Mouse (Mus musculus) cerebellum, postnatal 14 days (tissue): ENCODE data around the gene Prdx1.
"Not testable (repeated sequence)": the region's sequence is repeated elsewhere in the genome, so short reads cannot be mapped to it uniquely, and the experiment has no call there.

Experiments
- DNase-seq, 2 experiments: peaks; one replicate each; pipeline ENCODE4 v3.0.0; 2021; ENCODE audit warnings: mixed read lengths in 2 of 2

Prdx1 gene

DNA sequence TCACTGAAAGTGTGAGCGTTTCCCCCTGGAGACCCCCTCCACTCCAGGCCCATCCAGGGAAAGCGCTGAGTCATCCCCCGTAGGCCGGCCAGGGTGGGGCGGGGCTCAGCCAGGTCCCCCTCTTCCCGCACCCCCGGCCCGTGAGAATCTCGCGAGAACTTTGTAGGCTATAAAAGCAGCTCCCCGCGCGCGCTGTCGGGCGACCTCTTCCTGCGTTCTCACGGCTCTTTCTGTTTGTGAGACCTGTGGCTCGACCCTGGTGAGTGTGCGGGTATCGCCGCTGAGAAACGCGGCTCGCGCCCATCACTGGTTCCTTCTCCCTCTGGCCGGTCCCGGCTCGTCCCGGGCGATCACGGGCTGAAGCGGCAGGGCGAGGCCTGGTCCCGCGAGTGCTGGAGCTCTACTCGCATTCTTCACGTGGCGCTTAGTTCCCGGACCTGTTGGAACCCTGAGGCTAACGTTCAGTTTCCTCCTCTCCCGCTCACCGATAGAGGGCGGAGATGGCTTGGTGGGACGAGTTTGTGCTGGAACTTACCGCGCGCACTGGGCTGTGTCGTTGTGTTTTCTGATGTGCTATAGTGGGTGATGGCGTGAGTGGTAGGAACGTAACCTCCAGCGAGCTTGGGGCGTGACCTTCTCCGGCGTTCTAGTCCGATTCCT, at the start of gene Prdx1:
Gene Prdx1, plus strand, starts transcription at position 143 of the 660 bp plus-strand sequence.
- peak; percentile 91 to 96 for DNase-seq

GRCm38 (mm10) chr4:116638821-116639220, 46.5 kb upstream of the Prdx1 start:
- no peak for DNase-seq

DNA sequence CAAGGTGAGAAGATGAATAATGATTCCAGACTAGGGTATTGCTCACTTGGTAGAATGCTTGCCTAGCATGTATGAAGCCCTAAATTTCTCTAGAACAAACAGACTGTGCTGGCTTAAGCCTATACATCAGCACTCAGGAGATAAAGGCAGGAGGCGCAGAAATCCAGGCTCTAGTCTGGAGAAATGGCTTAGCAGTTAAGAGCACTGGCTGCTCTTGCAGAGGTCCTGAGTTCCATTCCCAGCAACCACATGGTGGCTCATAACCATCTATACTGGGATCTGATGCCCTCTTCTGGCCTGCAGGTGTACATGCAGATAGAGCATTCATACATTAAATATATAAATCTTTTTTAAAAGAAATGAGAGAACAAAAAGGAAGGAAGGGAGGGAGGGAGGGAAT, 43.3 kb upstream of the Prdx1 start:
- DNase-seq, result no peak

DNA sequence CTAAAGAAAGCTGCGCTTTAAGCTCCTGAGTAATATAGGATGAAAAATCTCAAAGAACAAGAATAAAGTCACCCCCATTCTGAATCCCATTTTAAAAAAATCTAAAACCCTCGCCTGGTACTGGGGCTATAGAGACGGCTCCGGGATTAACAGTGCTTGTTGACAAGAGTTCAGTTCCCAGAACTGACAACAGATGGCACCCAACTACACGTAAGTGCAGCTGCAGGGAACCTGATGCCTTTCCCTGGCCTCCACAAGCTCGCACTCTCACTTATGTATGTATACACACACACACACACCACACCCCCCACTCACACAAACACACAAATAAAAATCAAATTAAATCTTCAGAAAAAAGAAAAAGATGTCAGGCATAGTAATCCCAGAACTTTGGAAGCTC, 41.0 kb upstream of the Prdx1 start:
- peak; percentile 30 to 37 for DNase-seq

DNA sequence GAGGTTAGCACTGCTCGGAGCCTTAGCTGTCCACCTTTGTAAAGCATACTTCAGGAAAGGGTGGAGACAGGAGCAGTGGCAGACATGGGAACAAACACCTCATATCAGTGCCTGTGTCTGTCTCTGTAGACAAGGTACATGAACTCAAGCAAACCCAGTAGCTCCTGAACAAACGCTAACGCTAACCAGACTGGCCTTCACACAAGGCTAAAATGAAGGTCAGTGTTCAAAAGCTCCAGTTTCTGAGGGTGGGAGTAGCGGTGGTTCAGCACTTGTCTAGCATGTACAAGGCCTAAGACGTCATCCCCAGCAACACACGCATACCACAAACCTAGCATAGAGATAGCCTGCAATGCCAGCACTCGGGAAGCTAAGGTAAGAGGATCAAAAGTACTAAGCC, 39.7 kb upstream of the Prdx1 start:
- DNase-seq, result no peak

DNA sequence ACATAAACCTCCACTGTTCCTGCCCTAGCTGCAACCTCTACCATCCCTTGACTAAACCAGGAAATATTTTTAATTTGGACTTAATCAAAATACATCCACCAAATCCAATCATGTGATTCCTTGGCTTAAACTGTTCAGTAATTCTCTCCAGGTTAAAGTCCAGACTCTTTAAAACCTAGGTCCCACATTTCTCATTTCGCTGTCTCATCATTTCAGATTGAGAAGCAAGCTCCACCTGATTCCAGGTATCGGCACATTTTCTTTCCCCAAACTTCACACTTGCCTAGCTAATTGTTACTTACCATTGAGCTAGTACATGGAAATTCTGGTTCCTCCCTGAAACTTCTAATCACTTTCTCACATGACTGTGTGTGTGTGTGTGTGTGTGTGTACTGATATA, 35.9 kb upstream of the Prdx1 start:
- DNase-seq, result no peak

GRCm38 (mm10) chr4:116650365-116650764, 35.0 kb upstream of the Prdx1 start:
- no peak for DNase-seq

- peak; percentile 88 to 92 for DNase-seq
Measured at GRCm38 (mm10) chr4:116650924-116651796, 34.2 kb upstream of the Prdx1 start, which contains the start of gene Akr1a1. Gene Akr1a1, minus strand, starts transcription at chr4:116651680.

DNA sequence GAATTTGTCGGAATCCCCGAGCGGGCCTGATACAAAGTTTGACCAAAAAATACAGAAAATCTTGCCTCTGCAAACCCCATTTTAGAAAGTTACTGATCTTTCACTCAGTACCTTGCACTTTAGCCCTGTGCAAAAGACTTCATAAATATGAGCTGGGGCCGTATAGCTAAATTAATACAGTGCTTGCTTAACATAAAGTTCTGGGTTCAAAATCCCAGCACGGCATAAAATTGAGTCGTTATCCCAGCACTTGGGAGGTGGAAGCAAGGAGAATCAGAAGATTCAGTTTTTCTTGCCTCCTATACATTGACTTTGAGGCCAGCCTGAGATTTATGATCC, 33.6 kb upstream of the Prdx1 start:
- DNase-seq, result no peak

- peak in 1 of 2 experiments; percentile 22 for DNase-seq
Measured at GRCm38 (mm10) chr4:116653228-116653627, 32.1 kb upstream of the Prdx1 start.

GRCm38 (mm10) chr4:116655100-116655499, 30.2 kb upstream of the Prdx1 start:
- no peak for DNase-seq

DNA sequence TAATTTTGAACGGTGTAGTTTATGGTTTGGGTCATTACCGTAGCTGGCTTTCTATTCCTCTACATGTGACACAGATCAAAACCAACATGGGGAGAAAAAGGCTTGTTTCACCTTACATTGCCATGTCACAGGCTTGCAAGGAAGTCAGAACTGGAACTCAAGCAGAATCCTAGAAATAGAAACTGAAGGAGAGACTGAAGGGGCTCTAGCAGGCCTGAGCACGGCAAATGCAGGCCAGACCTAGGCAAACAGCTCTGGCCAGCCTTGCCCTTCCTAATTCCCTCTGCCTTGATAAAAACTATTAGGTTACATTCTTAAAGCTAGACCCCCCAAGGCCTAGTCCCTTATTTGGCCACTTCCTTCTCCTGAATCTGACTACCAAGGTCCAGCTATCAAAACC, 29.7 kb upstream of the Prdx1 start:
- DNase-seq, result no peak

DNA sequence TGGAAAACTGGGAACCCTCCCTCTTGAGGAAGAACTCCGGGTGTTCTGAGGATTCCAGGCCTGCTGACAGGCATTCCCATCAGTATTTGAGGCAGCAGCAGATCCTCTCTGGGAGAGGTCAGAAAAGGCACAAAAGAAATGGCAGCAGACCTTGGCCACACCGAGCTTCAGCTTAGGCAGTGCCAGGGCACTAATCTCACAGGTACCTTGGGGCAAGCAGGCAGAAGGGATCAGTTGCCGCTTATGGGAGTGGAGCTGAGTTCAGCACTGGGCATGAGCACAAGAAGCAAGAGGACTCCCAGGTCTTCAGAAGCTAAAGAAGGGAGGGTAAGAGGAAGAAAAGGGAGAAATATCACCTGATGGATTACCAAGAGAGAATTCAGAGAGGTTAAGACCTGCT, 27.4 kb upstream of the Prdx1 start:
- DNase-seq, result no peak

DNA sequence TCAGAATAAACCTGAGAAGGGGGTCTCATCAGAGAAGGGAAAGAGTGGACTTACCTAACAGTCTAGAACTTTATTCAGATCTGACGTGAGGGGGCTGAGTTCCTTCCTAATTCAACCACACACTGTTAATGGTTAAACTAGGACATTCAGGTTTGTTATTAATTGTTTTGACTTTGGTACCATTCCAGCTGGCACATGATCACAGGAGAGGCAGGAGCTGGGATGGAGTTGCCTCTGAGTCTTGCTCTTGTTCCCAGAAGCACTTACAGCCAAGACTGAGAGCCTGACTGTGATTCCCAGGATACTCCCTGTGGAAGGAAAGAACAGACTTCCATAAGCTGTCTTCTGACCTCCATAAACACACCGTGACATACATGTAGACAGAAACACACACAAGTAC, 25.9 kb upstream of the Prdx1 start:
- no peak for DNase-seq

GRCm38 (mm10) chr4:116659916-116660315, 25.4 kb upstream of the Prdx1 start:
- DNase-seq, result not testable (repeated sequence)

DNA sequence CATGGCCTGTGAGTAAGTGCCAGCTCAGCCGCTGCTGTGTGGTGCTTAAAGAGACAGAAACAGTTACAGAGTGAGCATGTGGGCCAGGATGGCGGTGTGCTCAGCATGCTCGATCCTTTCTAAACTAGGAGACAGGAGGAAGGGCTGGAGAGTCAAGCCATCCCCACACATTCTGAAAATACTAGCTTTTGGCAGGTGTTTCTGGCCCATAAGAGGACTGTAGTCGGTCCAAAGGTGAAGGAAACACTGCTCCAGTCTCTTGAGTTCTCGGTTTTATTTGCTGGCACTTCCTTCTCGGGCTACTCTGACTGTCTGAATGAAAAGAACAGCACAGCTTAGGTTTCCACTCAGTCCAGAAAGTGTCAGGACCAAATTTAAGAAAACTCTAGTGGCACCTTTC, 24.5 kb upstream of the Prdx1 start:
- DNase-seq, result no peak

GRCm38 (mm10) chr4:116661998-116662397, 23.3 kb upstream of the Prdx1 start:
- no peak for DNase-seq

- no peak for DNase-seq
Measured at GRCm38 (mm10) chr4:116666625-116667024, 18.7 kb upstream of the Prdx1 start.

DNA sequence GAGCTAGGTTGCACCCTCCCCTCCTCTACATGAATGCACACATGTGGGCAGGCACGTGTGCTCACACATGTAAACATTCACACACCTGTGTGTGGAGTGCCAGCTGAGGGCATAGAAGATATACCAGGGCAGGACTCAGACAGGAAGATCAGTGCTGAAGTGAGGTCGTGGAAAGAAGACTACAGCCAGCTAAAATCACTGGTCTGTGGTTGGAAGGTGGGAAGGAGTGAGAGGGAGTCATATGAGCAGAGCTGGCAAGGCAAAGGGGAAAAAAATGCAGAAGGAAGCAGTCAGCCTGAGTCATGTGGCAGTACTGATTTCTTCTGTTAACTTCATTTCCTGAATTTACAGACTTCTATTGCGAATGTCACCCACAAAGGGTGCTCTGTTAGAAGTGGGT, 17.2 kb upstream of the Prdx1 start:
- DNase-seq, result no peak

- no peak for DNase-seq
Measured at GRCm38 (mm10) chr4:116669291-116669690, 16.1 kb upstream of the Prdx1 start.

GRCm38 (mm10) chr4:116672785-116673184, 12.6 kb upstream of the Prdx1 start:
- no peak for DNase-seq

GRCm38 (mm10) chr4:116674761-116675160, 10.6 kb upstream of the Prdx1 start:
- DNase-seq, result not testable (repeated sequence)

DNA sequence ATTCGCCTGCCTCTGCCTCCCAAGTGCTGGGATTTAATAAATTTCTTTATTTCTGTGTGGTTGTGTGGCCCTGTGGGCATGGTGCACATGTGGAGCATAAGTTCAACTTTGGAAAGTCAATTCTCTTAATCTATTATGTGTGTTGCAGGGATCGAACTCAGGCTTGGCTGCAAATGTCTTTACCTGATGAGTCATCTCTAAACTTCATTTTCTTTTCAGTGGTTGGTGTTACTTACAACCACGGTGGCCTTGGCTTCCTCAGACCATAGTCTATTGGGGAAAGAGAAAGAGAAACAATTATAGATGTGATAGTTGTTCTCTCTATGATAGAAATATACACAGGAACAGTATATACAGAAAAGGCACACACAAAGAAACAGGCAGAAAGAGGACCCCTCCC, 9.3 kb upstream of the Prdx1 start:
- no peak for DNase-seq

DNA sequence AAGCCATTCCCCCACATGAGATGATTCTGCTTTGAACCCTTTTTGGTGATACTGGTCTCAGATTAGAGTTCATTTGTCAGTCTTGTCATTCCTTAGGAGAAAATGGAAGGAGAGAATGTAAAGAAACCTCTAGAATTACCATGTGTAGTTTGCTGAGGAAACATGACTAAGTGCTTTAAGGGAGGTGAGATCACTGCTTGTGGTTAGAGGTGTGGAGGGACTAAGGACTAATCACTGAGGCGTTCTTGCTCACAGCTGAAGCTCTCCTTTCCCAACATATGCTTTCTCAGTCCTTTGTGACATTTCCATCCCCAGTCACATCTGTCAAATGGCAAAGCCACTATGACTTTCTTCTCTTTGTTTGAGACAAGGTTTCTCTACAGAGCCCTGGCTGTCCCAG, 7.5 kb upstream of the Prdx1 start:
- no peak for DNase-seq
